In the genomic region with DNA sequence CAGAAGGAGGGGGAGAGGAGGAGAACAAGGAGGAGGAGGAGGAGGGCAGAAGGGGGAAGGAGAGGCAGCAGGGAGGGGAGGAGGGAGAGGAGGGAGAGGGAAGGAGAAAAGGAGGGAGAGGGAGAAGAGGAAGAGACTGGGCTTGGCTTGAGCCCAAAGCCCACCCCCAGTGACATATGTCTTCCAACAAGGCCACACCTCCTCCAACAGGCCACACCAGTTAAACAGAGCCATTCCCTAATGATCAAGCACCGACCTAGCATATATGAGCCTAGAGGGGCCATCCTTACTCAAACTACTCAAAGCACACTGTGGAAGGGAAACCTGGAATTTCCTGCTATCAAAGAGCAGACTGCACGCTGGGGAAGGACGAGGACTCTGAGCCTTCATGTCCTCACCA, we compare ENCODE assay signal across 19 mouse cellular contexts. TPM values are rescaled to one million over a fixed set of nuclear protein-coding genes. Genes with fewer than 3 reads are reported as not detected.
DNase-seq lines count a peak whose midpoint lies in the region; ATAC-seq and TF ChIP-seq lines count a peak whose summit lies in the region.
"Had no signal": no experiment of that assay in that cellular context is flagged by ENCODE, and none has a peak within 500 bp of the region (broad histone marks: within the 10 kb centered on the region; RNA-seq: fewer than 3 reads in every experiment).

No protein-coding gene starts in this region.

- H3K4me1 ChIP-seq in limb, embryonic 13.5 days, result 0 out of 2 replicates have a peak, but pooled peaks cover 4% of the 10 kb centered on the region
- peaks cover 4% of the 10 kb centered on the region; the same call in 1 of the 2 replicates for H3K4me1 ChIP-seq in limb, embryonic 10.5 days
- no peaks in the 10 kb centered on the region for H3K4me1 ChIP-seq in midbrain, embryonic 11.5 days (ENCODE audit: control insufficient read depth, insufficient read depth, low read length)
- H3K4me1 ChIP-seq in midbrain, embryonic 10.5 days, result peaks cover 12% of the 10 kb centered on the region
- H3K4me1 ChIP-seq in intestine, embryonic 15.5 days (replicated peaks), result no peaks in the 10 kb centered on the region
- H3K4me1 ChIP-seq in small intestine, adult 2 months (ENCODE audit: control insufficient read depth, insufficient read depth, insufficient read length, low read length), result peaks cover 24% of the 10 kb centered on the region
- H3K4me1 ChIP-seq: forebrain, embryonic 15.5 days; hindbrain, embryonic 15.5 days had no signal

- ATAC-seq in limb, embryonic 13.5 days (ENCODE audit: low FRiP score, low read depth), result peak; percentile 69; the same call in 1 of the 2 replicates
- ATAC-seq in midbrain, embryonic 11.5 days (ENCODE audit: low FRiP score), result 0 out of 2 replicates have a peak, but pooled peaks have one; percentile 19
- peak; percentile 30; the same call in 1 of the 2 replicates for ATAC-seq in intestine, embryonic 15.5 days
- ATAC-seq: forebrain, embryonic 15.5 days had no signal

- no peak overlapping the region for H3K4me3 ChIP-seq in limb, embryonic 13.5 days
- no peak overlapping the region for H3K4me3 ChIP-seq in limb, embryonic 10.5 days
- no peak overlapping the region for H3K4me3 ChIP-seq in midbrain, embryonic 11.5 days (ENCODE audit: low read depth, low read length)
- H3K4me3 ChIP-seq in midbrain, embryonic 10.5 days, result no peak overlapping the region
- H3K4me3 ChIP-seq in intestine, embryonic 15.5 days (replicated peaks), result no peak overlapping the region
- H3K4me3 ChIP-seq in small intestine, adult 2 months (ENCODE audit: low read depth, low read length), result no peak overlapping the region
- H3K4me3 ChIP-seq: embryonic facial prominence, embryonic 12.5 days; forebrain, embryonic 15.5 days; heart, embryonic 13.5 days; hindbrain, embryonic 15.5 days had no signal

- H3K4me2 ChIP-seq in limb, embryonic 13.5 days (replicated peaks), result no peak overlapping the region
- no peak overlapping the region for H3K4me2 ChIP-seq in midbrain, embryonic 11.5 days
- H3K4me2 ChIP-seq in intestine, embryonic 15.5 days (replicated peaks), result no peak overlapping the region
- H3K4me2 ChIP-seq: embryonic facial prominence, embryonic 12.5 days; forebrain, embryonic 15.5 days; heart, embryonic 13.5 days; hindbrain, embryonic 15.5 days had no signal

- no peaks in the 10 kb centered on the region for H3K9me3 ChIP-seq in limb, embryonic 13.5 days
- no peaks in the 10 kb centered on the region for H3K9me3 ChIP-seq in limb, embryonic 10.5 days (replicated peaks)
- no peaks in the 10 kb centered on the region for H3K9me3 ChIP-seq in midbrain, embryonic 11.5 days (ENCODE audit: control insufficient read depth, low read length)
- no peaks in the 10 kb centered on the region for H3K9me3 ChIP-seq in midbrain, embryonic 10.5 days (replicated peaks)
- H3K9me3 ChIP-seq in intestine, embryonic 15.5 days, result no peaks in the 10 kb centered on the region
- H3K9me3 ChIP-seq: embryonic facial prominence, embryonic 12.5 days; forebrain, embryonic 15.5 days; heart, embryonic 13.5 days; hindbrain, embryonic 15.5 days had no signal

- H3K36me3 ChIP-seq in limb, embryonic 13.5 days, result no peaks in the 10 kb centered on the region
- no peaks in the 10 kb centered on the region for H3K36me3 ChIP-seq in limb, embryonic 10.5 days
- H3K36me3 ChIP-seq in midbrain, embryonic 11.5 days (ENCODE audit: control insufficient read depth, insufficient read depth, low read length), result no peaks in the 10 kb centered on the region
- no peaks in the 10 kb centered on the region for H3K36me3 ChIP-seq in midbrain, embryonic 10.5 days
- H3K36me3 ChIP-seq in intestine, embryonic 15.5 days, result no peaks in the 10 kb centered on the region
- no peaks in the 10 kb centered on the region for H3K36me3 ChIP-seq in small intestine, adult 2 months (ENCODE audit: control insufficient read depth, insufficient read depth, low read length)
- H3K36me3 ChIP-seq: embryonic facial prominence, embryonic 12.5 days; forebrain, embryonic 15.5 days; heart, embryonic 13.5 days; hindbrain, embryonic 15.5 days had no signal

- no peaks in the 10 kb centered on the region for H3K27me3 ChIP-seq in limb, embryonic 13.5 days
- H3K27me3 ChIP-seq in limb, embryonic 10.5 days (ENCODE audit: low read depth, poor library complexity, severe bottlenecking), result no peaks in the 10 kb centered on the region
- no peaks in the 10 kb centered on the region for H3K27me3 ChIP-seq in midbrain, embryonic 11.5 days (ENCODE audit: control insufficient read depth, insufficient read depth, low read length)
- H3K27me3 ChIP-seq in midbrain, embryonic 10.5 days (ENCODE audit: low read depth, poor library complexity, severe bottlenecking), result no peaks in the 10 kb centered on the region
- no peaks in the 10 kb centered on the region for H3K27me3 ChIP-seq in intestine, embryonic 15.5 days (replicated peaks)
- no peaks in the 10 kb centered on the region for H3K27me3 ChIP-seq in small intestine, adult 2 months (ENCODE audit: control insufficient read depth, insufficient read depth, low read length)
- H3K27me3 ChIP-seq: embryonic facial prominence, embryonic 12.5 days; forebrain, embryonic 15.5 days; hindbrain, embryonic 15.5 days had no signal

- 47% methylated on average over 3 of the region's 3 CpGs for WGBS in limb, embryonic 13.5 days
- 55% methylated on average over 3 of the region's 3 CpGs for WGBS in limb, embryonic 10.5 days
- WGBS in midbrain, embryonic 11.5 days, result 73% methylated on average over 3 of the region's 3 CpGs
- WGBS in midbrain, embryonic 10.5 days, result 79% methylated on average over 3 of the region's 3 CpGs
- WGBS in intestine, embryonic 15.5 days, result 53% methylated on average over 3 of the region's 3 CpGs
- 42% methylated on average over 3 of the region's 3 CpGs for WGBS in small intestine, adult 2 months

- TF ChIP-seq CTCF in small intestine, adult 2 months (IDR thresholded peaks at IDR 0.05; ENCODE audit: extremely low read depth, insufficient read length, insufficient replicate concordance, low read depth, low read length), result no peak

- no peak for TF ChIP-seq POLR2A in small intestine, adult 2 months (IDR thresholded peaks at IDR 0.05; ENCODE audit: low read depth, low read length)

- no peak overlapping the region for H3K27ac ChIP-seq in limb, embryonic 13.5 days
- H3K27ac ChIP-seq in limb, embryonic 10.5 days, result no peak overlapping the region
- no peak overlapping the region for H3K27ac ChIP-seq in midbrain, embryonic 11.5 days (ENCODE audit: low read depth, low read length)
- H3K27ac ChIP-seq in midbrain, embryonic 10.5 days (replicated peaks), result no peak overlapping the region
- peak overlapping the region; percentile 44; the same call in 1 of the 2 replicates for H3K27ac ChIP-seq in intestine, embryonic 15.5 days
- H3K27ac ChIP-seq in small intestine, adult 2 months (ENCODE audit: insufficient read depth, low read depth, low read length), result peak overlapping the region; percentile 92
- H3K27ac ChIP-seq: embryonic facial prominence, embryonic 12.5 days; forebrain, embryonic 15.5 days; heart, embryonic 13.5 days; hindbrain, embryonic 15.5 days had no signal

- no peak for DNase-seq in limb, embryonic 10.5 days (ENCODE audit: low spot score)
- no peak for DNase-seq in midbrain, embryonic 11.5 days (ENCODE audit: low spot score, missing footprints)
- DNase-seq in midbrain, embryonic 10.5 days (ENCODE audit: low spot score), result no peak
- DNase-seq in left cerebral cortex, postnatal 10 days (ENCODE audit: extremely low spot score in 1 of 2, low spot score in 2 of 2), result no peak
- DNase-seq in layer of hippocampus, postnatal 10 days (ENCODE audit: low spot score in 2 of 2), result no peak
- DNase-seq: adrenal gland, adult 8-10 months; adrenal gland, postnatal 36 days; cerebellum, adult 2 months; cerebellum, postnatal 10 days; embryo, embryonic 11 days; gastrocnemius, postnatal 10 days; heart, postnatal 36 days had no signal

- intact Hi-C loops in left cerebral cortex, postnatal 10 days (cut with DNase I), result no loop called here

- H3K9ac ChIP-seq in limb, embryonic 13.5 days, result no peak overlapping the region
- H3K9ac ChIP-seq in midbrain, embryonic 11.5 days (ENCODE audit: low read length), result no peak overlapping the region
- H3K9ac ChIP-seq in intestine, embryonic 15.5 days, result no peak overlapping the region
- H3K9ac ChIP-seq: embryonic facial prominence, embryonic 12.5 days; forebrain, embryonic 15.5 days; heart, embryonic 13.5 days; hindbrain, embryonic 15.5 days had no signal

RNA-seq across cellular contexts. Expression of a gene that starts 16.9 kb away (rescaled TPM):
- 18.6 and 19.7 TPM in 2 replicates for polyA plus RNA-seq in limb, embryonic 13.5 days (2015; fragmentation: Nextera tagmentation; extraction: Ambion mirVana)
- 12.5 and 15.4 TPM in 2 replicates for polyA plus RNA-seq in limb, embryonic 10.5 days (2016; fragmentation: Nextera tagmentation; extraction: Ambion mirVana)
- polyA plus RNA-seq in midbrain, embryonic 11.5 days (2014; fragmentation: Nextera tagmentation; extraction: Ambion mirVana), result 19.2 and 19.3 TPM in 2 replicates
- 12.9 and 14.4 TPM in 2 replicates for polyA plus RNA-seq in midbrain, embryonic 10.5 days (2016; fragmentation: Nextera tagmentation; extraction: Ambion mirVana)
- polyA plus RNA-seq in intestine, embryonic 15.5 days (2015; fragmentation: Nextera tagmentation; extraction: Ambion mirVana), result 17.4 and 19.7 TPM in 2 replicates
- polyA plus RNA-seq in small intestine, adult 2 months (2012; rRNA removed), result 4.9 and 29.1 TPM in 2 replicates
- total RNA-seq in left cerebral cortex, postnatal 10 days (2021), result 10 to 100 TPM; 18.0 to 18.4 TPM
- 10 to 100 TPM; 18.2 to 19.2 TPM for total RNA-seq in layer of hippocampus, postnatal 10 days (2021)

Comparison
In these comparisons a context has a peak if more than half of its experiments do, and no peak if none do; other contexts are left out.
1. ATAC-seq: peak in every context shown above with its lines; median percentile 69 in limb, embryonic 13.5 days; 30 in intestine, embryonic 15.5 days; 19 in midbrain, embryonic 11.5 days.
2. H3K27ac ChIP-seq: peak in intestine, embryonic 15.5 days (single experiment) and small intestine, adult 2 months (single experiment); none in limb, embryonic 13.5 days (single experiment), limb, embryonic 10.5 days (single experiment), midbrain, embryonic 11.5 days (single experiment) and midbrain, embryonic 10.5 days (single experiment).